In the genomic region with DNA sequence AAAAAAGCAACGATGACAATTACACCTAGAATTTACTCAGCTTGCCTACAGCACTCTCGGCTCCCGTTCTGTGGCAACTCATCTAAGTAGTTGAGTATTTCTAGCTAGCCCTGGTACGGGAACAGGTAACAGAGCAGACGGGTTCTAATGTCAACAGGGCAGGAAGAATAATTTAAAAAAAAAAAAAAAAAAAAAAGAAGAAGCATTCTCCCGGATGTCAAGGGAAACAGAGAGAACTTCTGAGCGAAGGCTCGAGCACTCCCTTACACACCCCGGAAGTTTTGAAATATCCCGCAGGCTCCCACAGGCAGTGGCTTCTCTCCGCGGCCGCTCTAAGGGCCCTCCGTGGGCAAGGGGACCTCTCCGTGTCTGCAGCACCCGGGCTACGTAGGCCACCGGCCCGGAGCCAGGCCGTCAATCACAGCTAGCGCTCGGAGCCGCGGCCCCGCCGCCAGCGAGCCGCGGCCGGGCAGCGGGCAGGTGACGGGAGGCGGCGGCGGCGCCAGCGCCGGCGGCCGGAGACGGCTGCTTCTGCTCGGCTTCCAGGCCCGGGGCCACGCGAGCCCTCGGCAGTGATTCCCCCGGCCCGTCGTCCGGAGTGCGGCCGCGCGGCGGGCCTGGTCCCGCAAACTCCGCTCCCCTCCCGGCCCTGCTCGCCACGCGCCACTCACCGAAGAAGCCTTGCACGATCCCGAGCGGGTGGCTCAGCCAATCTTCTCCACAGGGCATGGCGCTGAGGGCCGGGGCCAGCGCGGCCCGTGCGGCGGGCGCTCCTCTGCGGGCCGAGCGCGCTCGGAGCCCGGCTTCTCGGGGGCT, we compare ENCODE assay signal across 7 mouse cellular contexts. TPM values are rescaled to one million over a fixed set of nuclear protein-coding genes. Genes with fewer than 3 reads are reported as not detected.
DNase-seq lines count a peak whose midpoint lies in the region; TF ChIP-seq lines count a peak whose summit lies in the region.

No protein-coding gene starts in this region.

- H3K27ac ChIP-seq in ES-Bruce4 (ENCODE audit: insufficient read depth, low read length): no peak overlapping the region
- H3K27ac ChIP-seq in forebrain, embryonic 10.5 days: peak overlapping the region; percentile 98
- H3K27ac ChIP-seq in midbrain, embryonic 10.5 days (replicated peaks): peak overlapping the region; percentile 98

- H3K9me3 ChIP-seq in ES-Bruce4 (replicated peaks; ENCODE audit: control insufficient read depth, insufficient read depth, low read length, poor library complexity, severe bottlenecking): no peaks in the 10 kb centered on the region
- H3K9me3 ChIP-seq in forebrain, embryonic 10.5 days: peaks cover 4% of the 10 kb centered on the region; the same call in 1 of the 2 replicates
- peaks cover 2% of the 10 kb centered on the region; the same call in 1 of the 2 replicates for H3K9me3 ChIP-seq in midbrain, embryonic 10.5 days (replicated peaks)

- H3K36me3 ChIP-seq in ES-Bruce4 (ENCODE audit: control insufficient read depth, insufficient read depth, low read length, poor library complexity, severe bottlenecking): no peaks in the 10 kb centered on the region; the same call in 1 of the 2 replicates
- peaks cover 35% of the 10 kb centered on the region for H3K36me3 ChIP-seq in forebrain, embryonic 10.5 days (replicated peaks)
- peaks cover 36% of the 10 kb centered on the region for H3K36me3 ChIP-seq in midbrain, embryonic 10.5 days

- peak; percentile 71 to 82 for DNase-seq in adrenal gland, adult (ENCODE audit: inconsistent age in 2 of 2, low spot score in 1 of 2)
- DNase-seq in forebrain, embryonic 10.5 days (ENCODE audit: extremely low spot score, low spot score): peak; percentile 64
- DNase-seq in heart, postnatal 14 days: peak; percentile 70 to 71
- peak; percentile 57 to 65 for DNase-seq in kidney, postnatal 4 days
- peak; percentile 19 for DNase-seq in midbrain, embryonic 10.5 days (ENCODE audit: low spot score)
- DNase-seq in spleen, postnatal 36 days (ENCODE audit: low spot score in 2 of 2): peak; percentile 65 to 67

- TF ChIP-seq EP300 in ES-Bruce4 (IDR thresholded peaks at IDR 0.05; ENCODE audit: insufficient read depth, low read depth, low read length): no peak

- TF ChIP-seq POLR2A in ES-Bruce4 (IDR thresholded peaks at IDR 0.05; ENCODE audit: insufficient read depth, low read length): no peak

- intact Hi-C loops in heart, postnatal 14 days (cut with DNase I): no loop called here

- H3K4me1 ChIP-seq in ES-Bruce4 (ENCODE audit: control insufficient read depth, insufficient read depth, low read length): peaks cover 2% of the 10 kb centered on the region
- H3K4me1 ChIP-seq in forebrain, embryonic 10.5 days: peaks cover 25% of the 10 kb centered on the region
- peaks cover 21% of the 10 kb centered on the region for H3K4me1 ChIP-seq in midbrain, embryonic 10.5 days

- peak overlapping the region; percentile 96 for H3K9ac ChIP-seq in ES-Bruce4 (ENCODE audit: low read depth, poor library complexity, severe bottlenecking)

- H3K4me3 ChIP-seq in ES-Bruce4 (ENCODE audit: low read depth, low read length): peak overlapping the region; percentile 89
- peak overlapping the region; percentile 97 for H3K4me3 ChIP-seq in forebrain, embryonic 10.5 days
- H3K4me3 ChIP-seq in midbrain, embryonic 10.5 days: peak overlapping the region; percentile 98

- H3K27me3 ChIP-seq in ES-Bruce4 (ENCODE audit: control insufficient read depth, insufficient read depth, low read length, poor library complexity, severe bottlenecking): no peaks in the 10 kb centered on the region
- peaks cover 26% of the 10 kb centered on the region for H3K27me3 ChIP-seq in forebrain, embryonic 10.5 days (ENCODE audit: poor library complexity, severe bottlenecking)
- H3K27me3 ChIP-seq in midbrain, embryonic 10.5 days (ENCODE audit: low read depth, poor library complexity, severe bottlenecking): peaks cover 17% of the 10 kb centered on the region

- no peak for TF ChIP-seq CTCF in ES-Bruce4 (IDR thresholded peaks at IDR 0.05; ENCODE audit: low read depth, low read length)

- WGBS in forebrain, embryonic 10.5 days: under 1% methylated on average over 80 of the region's 80 CpGs
- WGBS in midbrain, embryonic 10.5 days: under 1% methylated on average over 71 of the region's 80 CpGs

RNA-seq across cellular contexts. Expression of a gene that starts 0.6 kb away (rescaled TPM):
- 78.5 and 81.8 TPM in 2 replicates for polyA plus RNA-seq in ES-Bruce4 (2011; ENCODE audit: insufficient read depth, insufficient read length, low read depth, missing spikeins)
- polyA plus RNA-seq in forebrain, embryonic 10.5 days (2016; fragmentation: Nextera tagmentation; extraction: Ambion mirVana): 75.3 and 82.2 TPM in 2 replicates
- total RNA-seq in heart, postnatal 14 days (2021): 10 to 100 TPM; 26.3 to 27.2 TPM
- polyA plus RNA-seq in midbrain, embryonic 10.5 days (2016; fragmentation: Nextera tagmentation; extraction: Ambion mirVana): 79.8 and 81.0 TPM in 2 replicates

RNA-seq across cellular contexts. Expression of a gene that starts 5.1 kb away (rescaled TPM):
- polyA plus RNA-seq in ES-Bruce4 (2011; ENCODE audit: insufficient read depth, insufficient read length, low read depth, missing spikeins): 55.0 and 55.2 TPM in 2 replicates
- polyA plus RNA-seq in forebrain, embryonic 10.5 days (2016; fragmentation: Nextera tagmentation; extraction: Ambion mirVana): 40.4 and 40.7 TPM in 2 replicates
- total RNA-seq in heart, postnatal 14 days (2021): 10 to 100 TPM; 27.7 to 31.6 TPM
- 40.7 and 45.3 TPM in 2 replicates for polyA plus RNA-seq in midbrain, embryonic 10.5 days (2016; fragmentation: Nextera tagmentation; extraction: Ambion mirVana)

Comparison
In these comparisons a context has a peak if more than half of its experiments do, and no peak if none do; other contexts are left out.
1. DNase-seq: peak in every context shown above with its lines; median percentile 76 in adrenal gland, adult; 70 in heart, postnatal 14 days; 66 in spleen, postnatal 36 days; 64 in forebrain, embryonic 10.5 days; 61 in kidney, postnatal 4 days; 19 in midbrain, embryonic 10.5 days.